Mouse (Mus musculus) liver, embryonic 18 days (tissue): ENCODE measurements around the gene Mrm1. TPM values are rescaled to one million over a fixed set of nuclear protein-coding genes. Genes with fewer than 3 reads are reported as not detected.

ENCODE experiments used
- polyA plus RNA-seq: library from polyadenylated mRNA; depleted of rRNA; stranded (reverse); fragments of >200 nt; gene quantifications from 2 replicates; pipeline ENCODE4 v1.2.3, GENCODE M21; 2012; rRNA removed

Mrm1 gene
- polyA plus RNA-seq, result 10.6 and 10.8 TPM in 2 replicates

GRCm38 (mm10) chr11:84818961-84819692, at the start of gene Mrm1:
Gene Mrm1, minus strand, starts transcription at chr11:84819515.

GRCm38 (mm10) chr11:84828516-84829399, 9.4 kb upstream of the Mrm1 start, which contains the start of gene Dhrs11:
Gene Dhrs11, minus strand, starts transcription at chr11:84828994.

Other genes with a start within 250 kb of the Mrm1 start
- gene Dhrs11, start 9.5 kb upstream of the Mrm1 start, polyA plus RNA-seq, result 114 and 116 TPM in 2 replicates
- gene Ggnbp2, start 51.3 kb upstream of the Mrm1 start, polyA plus RNA-seq, result 61.4 and 70.3 TPM in 2 replicates
- 4.0 and 4.1 TPM in 2 replicates for gene Myo19, start 60.6 kb upstream of the Mrm1 start, polyA plus RNA-seq
- gene Pigw, start 60.8 kb upstream of the Mrm1 start, polyA plus RNA-seq, result 3.2 and 3.6 TPM in 2 replicates
- gene Znhit3, start 96.9 kb upstream of the Mrm1 start, polyA plus RNA-seq, result 11.4 and 11.7 TPM in 2 replicates
- gene Car4, start 138.3 kb upstream of the Mrm1 start, polyA plus RNA-seq, result 0.04 TPM in 1 of 2 replicates, not detected in the other